Comparison of ENCODE assay signal across 8 mouse cellular contexts in the genomic region with DNA sequence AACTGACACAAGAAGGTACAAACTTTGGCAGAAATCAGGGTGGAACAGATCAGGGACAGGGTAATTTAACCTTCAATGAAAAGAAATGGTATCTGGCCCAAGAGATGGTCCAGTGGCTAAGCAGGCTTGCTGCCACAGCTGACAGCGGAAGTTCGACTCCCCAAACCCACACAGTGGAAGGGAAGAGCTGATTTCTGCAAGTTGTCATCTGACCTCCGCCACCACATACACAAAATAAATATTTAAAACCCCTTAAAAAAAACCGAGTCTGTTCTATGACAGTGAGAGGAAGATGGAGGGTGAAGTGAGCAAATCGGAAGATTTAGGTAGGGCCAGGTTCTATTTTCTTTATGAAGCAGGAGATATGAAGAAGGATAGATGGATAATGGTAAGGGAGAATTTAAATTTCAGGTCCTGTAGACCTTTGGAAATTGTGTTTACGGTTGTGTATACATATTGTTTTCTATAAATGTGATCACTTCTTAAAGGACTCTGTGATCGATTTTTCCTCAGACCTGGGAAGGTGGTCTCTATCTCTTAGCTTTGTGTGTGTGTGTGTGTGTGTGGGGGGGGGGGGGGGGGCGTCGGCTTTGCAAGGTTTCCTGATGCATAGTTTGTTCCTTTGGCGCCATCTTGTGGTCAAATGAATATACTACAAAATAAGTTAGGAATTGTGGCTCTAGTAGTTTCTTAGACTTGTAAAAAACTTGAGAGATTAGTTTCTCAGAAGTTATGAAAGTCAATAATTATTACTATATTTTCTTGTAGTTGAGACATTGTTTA. TPM values are rescaled to one million over a fixed set of nuclear protein-coding genes. Genes with fewer than 3 reads are reported as not detected.
A peak's percentile ranks its signal among the peaks of the same experiment; 100 is the strongest.
DNase-seq lines count a peak whose midpoint lies in the region; ATAC-seq lines count a peak whose summit lies in the region.

No protein-coding gene starts in this region.

- no peak overlapping the region for H3K4me3 ChIP-seq in hindbrain, embryonic 10.5 days
- no peak overlapping the region for H3K4me3 ChIP-seq in hindbrain, embryonic 13.5 days
- H3K4me3 ChIP-seq in hindbrain, embryonic 14.5 days (replicated peaks; ENCODE audit: low read length) = no peak overlapping the region

- H3K36me3 ChIP-seq in hindbrain, embryonic 10.5 days = no peaks in the 10 kb centered on the region
- no peaks in the 10 kb centered on the region for H3K36me3 ChIP-seq in hindbrain, embryonic 13.5 days
- H3K36me3 ChIP-seq in hindbrain, embryonic 14.5 days (replicated peaks; ENCODE audit: control insufficient read depth, insufficient read depth) = no peaks in the 10 kb centered on the region

- no peak overlapping the region for H3K27ac ChIP-seq in hindbrain, embryonic 10.5 days
- H3K27ac ChIP-seq in hindbrain, embryonic 13.5 days = no peak overlapping the region
- no peak overlapping the region for H3K27ac ChIP-seq in hindbrain, embryonic 14.5 days

- H3K9me3 ChIP-seq in hindbrain, embryonic 10.5 days = no peaks in the 10 kb centered on the region
- no peaks in the 10 kb centered on the region for H3K9me3 ChIP-seq in hindbrain, embryonic 13.5 days
- no peaks in the 10 kb centered on the region for H3K9me3 ChIP-seq in hindbrain, embryonic 14.5 days (ENCODE audit: control insufficient read depth, low read length)

- peak; percentile 25 for DNase-seq in hindbrain, embryonic 10.5 days (ENCODE audit: low spot score)
- DNase-seq in A20 (ENCODE audit: low read depth, low spot score) (peak; percentile 34), ZHBTc4 (ENCODE audit: low read depth, low spot score) (peak; percentile 63)
- DNase-seq in hindbrain, embryonic 14.5 days (ENCODE audit: low spot score) = peak; percentile 88
- DNase-seq in frontal cortex, postnatal 14 days (ENCODE audit: low spot score in 2 of 2) = no peak
- DNase-seq in gastrocnemius, postnatal 25 days = no peak

- no peak overlapping the region for H3K9ac ChIP-seq in hindbrain, embryonic 13.5 days
- H3K9ac ChIP-seq in hindbrain, embryonic 14.5 days = no peak overlapping the region

- no peak for ATAC-seq in hindbrain, embryonic 13.5 days (ENCODE audit: low FRiP score)
- no peak for ATAC-seq in hindbrain, embryonic 14.5 days (ENCODE audit: low FRiP score)
- no peak for ATAC-seq in granulocyte monocyte progenitor cell, adult 5-6 weeks (replicated peaks; ENCODE audit: poor library complexity, severe bottlenecking)

- WGBS in hindbrain, embryonic 10.5 days = 47% methylated on average over 10 of the region's 10 CpGs
- WGBS in hindbrain, embryonic 13.5 days = 48% methylated on average over 10 of the region's 10 CpGs
- WGBS in hindbrain, embryonic 14.5 days = 50% methylated on average over 10 of the region's 10 CpGs

- no peaks in the 10 kb centered on the region for H3K27me3 ChIP-seq in hindbrain, embryonic 10.5 days (ENCODE audit: insufficient read depth, poor library complexity, severe bottlenecking)
- no peaks in the 10 kb centered on the region for H3K27me3 ChIP-seq in hindbrain, embryonic 13.5 days
- no peaks in the 10 kb centered on the region for H3K27me3 ChIP-seq in hindbrain, embryonic 14.5 days (ENCODE audit: control insufficient read depth, insufficient read depth, low read length)

- H3K4me2 ChIP-seq in hindbrain, embryonic 13.5 days = no peak overlapping the region
- H3K4me2 ChIP-seq in hindbrain, embryonic 14.5 days (replicated peaks) = no peak overlapping the region

- H3K4me1 ChIP-seq in hindbrain, embryonic 10.5 days (replicated peaks) = 0 out of 2 replicates have a peak, but pooled peaks cover 6% of the 10 kb centered on the region
- H3K4me1 ChIP-seq in hindbrain, embryonic 13.5 days (replicated peaks) = no peaks in the 10 kb centered on the region; the same call in 1 of the 2 replicates
- no peaks in the 10 kb centered on the region for H3K4me1 ChIP-seq in hindbrain, embryonic 14.5 days (replicated peaks; ENCODE audit: control insufficient read depth, insufficient read depth, low read length)

RNA-seq across cellular contexts. Expression of gene Dnah6, which starts 6.1 kb away (rescaled TPM):
- polyA plus RNA-seq in hindbrain, embryonic 10.5 days (2016; fragmentation: Nextera tagmentation; extraction: Ambion mirVana) = 0.14 and 0.27 TPM in 2 replicates
- 0.23 and 0.47 TPM in 2 replicates for polyA plus RNA-seq in hindbrain, embryonic 13.5 days (2015; fragmentation: Nextera tagmentation; extraction: Ambion mirVana)
- 0.48 and 0.98 TPM in 2 replicates for polyA plus RNA-seq in hindbrain, embryonic 14.5 days (2014; fragmentation: Nextera tagmentation; extraction: Ambion mirVana)
- total RNA-seq in granulocyte monocyte progenitor cell, adult 5-6 weeks (2014; fragmentation: Nextera tagmentation) = not detected in 2 replicates
- not detected in 2 replicates for total RNA-seq in granulocyte monocyte progenitor cell, adult 5-6 weeks (2017)
- under 1 TPM in 1 of 2 experiments, not detected in 1; 0.05 TPM for total RNA-seq in gastrocnemius, postnatal 25 days (2021)

RNA-seq across cellular contexts. Expression of gene Suclg1, which starts 20.6 kb away (rescaled TPM):
- 167 and 179 TPM in 2 replicates for polyA plus RNA-seq in hindbrain, embryonic 10.5 days (2016; fragmentation: Nextera tagmentation; extraction: Ambion mirVana)
- polyA plus RNA-seq in hindbrain, embryonic 13.5 days (2015; fragmentation: Nextera tagmentation; extraction: Ambion mirVana) = 135 and 142 TPM in 2 replicates
- 151 and 153 TPM in 2 replicates for polyA plus RNA-seq in hindbrain, embryonic 14.5 days (2014; fragmentation: Nextera tagmentation; extraction: Ambion mirVana)
- 118 and 131 TPM in 2 replicates for total RNA-seq in granulocyte monocyte progenitor cell, adult 5-6 weeks (2014; fragmentation: Nextera tagmentation)
- 146 and 203 TPM in 2 replicates for total RNA-seq in granulocyte monocyte progenitor cell, adult 5-6 weeks (2017)
- 100 to 1,000 TPM; 357 to 371 TPM for total RNA-seq in gastrocnemius, postnatal 25 days (2021)

Comparison
In these comparisons a context has a peak if more than half of its experiments do, and no peak if none do; other contexts are left out.
1. DNase-seq: peak in hindbrain, embryonic 10.5 days (single experiment), A20 (single experiment), ZHBTc4 (single experiment) and hindbrain, embryonic 14.5 days (single experiment); none in frontal cortex, postnatal 14 days (0 of 2) and gastrocnemius, postnatal 25 days (single experiment).